Mouse (Mus musculus) adrenal gland, postnatal 4 days (tissue): ENCODE data around the gene Tns1. TPM values are rescaled to one million over a fixed set of nuclear protein-coding genes. Genes with fewer than 3 reads are reported as not detected.

Experiments used
- DNase-seq, 2 experiments: peaks; one replicate each; pipeline ENCODE4 v3.0.0; 2021 to 2022; ENCODE audit warnings: low spot score in 2 of 2, mixed read lengths in 2 of 2
- total RNA-seq, 2 experiments: library from RNA; stranded (reverse); gene quantifications; 2 replicates each; pipeline ENCODE4 v1.2.3; 2021

Tns1 gene
- total RNA-seq, 2 experiments from 2014 or later = 252 to 275 TPM

- DNase-seq = no peak
These were observed 183.6 kb downstream of the Tns1 start for GRCm38 (mm10) chr1:73940491-73941204.

GRCm38 (mm10) chr1:73938597-73938996 lies 185.7 kb downstream of the Tns1 start:
- DNase-seq = no peak

GRCm38 (mm10) chr1:73937805-73938204 lies 186.4 kb downstream of the Tns1 start:
- DNase-seq = no peak

- no peak for DNase-seq
These were observed 187.7 kb downstream of the Tns1 start for GRCm38 (mm10) chr1:73936537-73936936.

- no peak for DNase-seq
These were observed 188.7 kb downstream of the Tns1 start for GRCm38 (mm10) chr1:73935442-73936080.

GRCm38 (mm10) chr1:73933146-73933490 lies 191.1 kb downstream of the Tns1 start:
- no peak for DNase-seq

- DNase-seq = no peak
These were observed 191.7 kb downstream of the Tns1 start for GRCm38 (mm10) chr1:73932421-73933145.

GRCm38 (mm10) chr1:73931851-73932250 lies 192.4 kb downstream of the Tns1 start:
- DNase-seq = no peak

- no peak for DNase-seq
These were observed 193.7 kb downstream of the Tns1 start for GRCm38 (mm10) chr1:73930411-73931134.

- DNase-seq = no peak
These were observed 194.3 kb downstream of the Tns1 start for GRCm38 (mm10) chr1:73929952-73930329.

- DNase-seq = no peak
These were observed 194.9 kb downstream of the Tns1 start for GRCm38 (mm10) chr1:73929211-73929951.

- no peak for DNase-seq
These were observed 195.9 kb downstream of the Tns1 start for GRCm38 (mm10) chr1:73928385-73928784.

GRCm38 (mm10) chr1:73927819-73928218 lies 196.4 kb downstream of the Tns1 start:
- DNase-seq = no peak

GRCm38 (mm10) chr1:73926279-73926678 lies 198.0 kb downstream of the Tns1 start:
- no peak for DNase-seq

GRCm38 (mm10) chr1:73924871-73925610 lies 199.2 kb downstream of the Tns1 start:
- DNase-seq = no peak

GRCm38 (mm10) chr1:73924210-73924609 lies 200.0 kb downstream of the Tns1 start:
- DNase-seq = no peak

- no peak for DNase-seq
These were observed 201.1 kb downstream of the Tns1 start for GRCm38 (mm10) chr1:73923185-73923584.

GRCm38 (mm10) chr1:73920701-73921100 lies 203.5 kb downstream of the Tns1 start:
- no peak for DNase-seq

GRCm38 (mm10) chr1:73919909-73920308 lies 204.3 kb downstream of the Tns1 start:
- DNase-seq = no peak

- DNase-seq = no peak
These were observed 206.2 kb downstream of the Tns1 start for GRCm38 (mm10) chr1:73918001-73918400.
